Mouse (Mus musculus): ENCODE data around the gene Skor1.

Skor1 gene

DNA sequence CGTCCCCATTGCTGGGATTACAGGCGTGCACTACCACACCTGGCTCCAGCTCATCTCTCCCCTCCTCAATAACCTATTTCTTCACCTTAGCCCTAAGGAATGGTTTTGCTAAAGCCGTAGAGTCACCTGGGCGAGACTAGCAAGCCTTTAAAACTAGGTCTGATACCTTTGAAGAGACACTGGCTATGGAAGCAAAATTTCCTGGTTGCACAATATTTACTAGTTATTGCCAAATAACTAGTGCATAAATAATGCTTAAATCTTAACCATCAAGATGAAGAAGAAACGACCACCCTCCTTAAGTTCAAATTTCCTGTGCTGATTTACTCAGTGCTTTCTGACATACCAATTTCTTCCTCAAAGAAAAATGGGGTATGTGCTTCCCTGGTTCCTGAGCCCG lies 15.1 kb downstream of the Skor1 start:
- WGBS: 18% methylated on average over 6 of the region's 6 CpGs

DNA sequence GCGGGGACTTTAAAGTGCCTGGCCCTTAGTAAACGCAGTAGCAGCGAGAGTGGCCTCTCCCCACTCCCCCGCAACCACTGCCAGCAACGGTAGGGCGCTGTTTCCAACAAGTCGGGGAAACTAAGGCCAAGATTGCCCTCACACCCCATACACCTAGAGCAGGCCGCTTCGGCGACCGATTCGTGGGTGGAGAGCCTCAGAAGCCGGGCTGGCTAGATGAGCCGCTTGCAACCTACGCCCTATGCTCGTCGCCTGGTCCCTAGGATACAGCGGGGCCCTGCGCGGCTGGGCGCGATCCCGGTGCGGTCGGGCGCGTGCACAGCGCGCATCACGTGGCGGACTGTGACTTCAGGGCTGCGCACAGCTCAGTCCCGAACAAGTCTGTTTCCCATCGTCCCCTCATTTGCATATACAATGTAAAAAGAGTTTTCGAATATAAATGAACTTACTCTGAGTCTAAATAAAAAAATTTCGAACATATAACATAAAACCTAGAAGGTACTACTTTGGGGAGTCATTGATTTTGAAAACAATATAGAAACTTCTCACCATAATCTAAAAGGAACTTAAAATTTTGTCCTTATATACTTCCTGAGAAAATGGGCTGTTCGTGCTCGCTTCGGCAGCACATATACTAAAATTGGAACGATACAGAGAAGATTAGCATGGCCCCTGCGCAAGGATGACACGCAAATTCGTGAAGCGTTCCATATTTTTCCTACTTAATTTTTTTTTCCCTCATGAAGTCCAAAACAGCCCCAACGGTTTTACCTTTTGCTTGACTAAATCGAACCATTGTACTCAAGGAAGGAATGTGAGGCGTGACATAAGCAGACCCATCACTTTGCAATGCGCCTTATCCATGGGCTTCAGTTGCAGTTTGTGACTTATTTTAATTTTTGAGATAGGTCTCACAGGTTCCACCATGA lies 15.8 kb downstream of the Skor1 start:
- under 1% methylated on average over 48 of the region's 48 CpGs for WGBS

DNA sequence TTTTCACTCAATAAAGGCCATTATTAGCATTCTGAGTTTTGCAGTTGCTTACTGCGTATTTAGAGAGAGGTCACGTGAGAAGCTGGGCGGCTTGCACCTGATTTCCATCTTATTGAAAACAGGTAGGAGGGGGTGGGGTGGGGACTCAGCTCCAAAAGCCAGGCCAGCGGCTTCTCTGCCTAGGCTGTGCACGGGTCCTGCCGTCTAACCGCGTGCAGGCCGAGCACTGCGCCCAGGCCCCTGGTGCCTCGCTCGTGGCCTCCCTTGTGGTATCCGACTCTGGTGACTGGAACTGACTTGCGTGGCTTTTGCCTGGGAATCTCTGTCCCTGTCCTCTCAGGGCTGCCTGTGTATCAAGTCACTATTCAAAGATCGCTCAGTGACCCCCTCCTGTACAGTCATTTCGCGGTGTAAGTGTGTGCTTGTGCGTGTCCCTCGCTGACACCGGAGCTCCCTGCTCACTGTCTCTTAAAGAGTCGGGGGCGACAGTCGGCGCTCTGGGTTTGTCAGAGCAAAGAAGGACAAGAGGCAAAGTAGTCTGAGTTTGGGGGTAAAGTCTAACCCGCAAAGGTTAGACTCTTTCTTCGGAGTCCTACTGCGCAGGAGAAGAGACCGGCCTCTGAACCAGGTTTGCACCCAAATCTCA lies 16.7 kb downstream of the Skor1 start:
- 10% methylated on average over 28 of the region's 28 CpGs for WGBS

DNA sequence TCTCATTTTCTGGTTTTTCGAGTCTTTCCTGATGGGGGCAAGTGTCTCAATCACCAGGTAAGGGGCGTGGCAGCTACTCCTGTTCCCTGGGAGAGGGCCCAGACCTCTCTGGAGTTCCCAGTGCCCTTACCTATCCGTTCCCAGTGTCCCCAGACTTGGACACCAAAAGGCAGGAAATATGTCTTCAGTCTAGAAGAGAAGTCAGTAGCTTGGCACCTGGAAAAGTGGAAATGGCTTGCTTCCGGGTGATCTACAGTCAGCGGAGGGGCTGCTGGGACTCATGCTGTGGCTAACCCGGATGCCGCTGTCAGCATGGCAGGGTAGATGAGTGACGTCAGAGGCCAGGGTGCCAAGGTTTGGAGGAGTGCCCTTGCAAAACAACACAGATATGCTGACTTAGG lies 19.1 kb downstream of the Skor1 start:
- 87% methylated on average over 8 of the region's 8 CpGs for WGBS

DNA sequence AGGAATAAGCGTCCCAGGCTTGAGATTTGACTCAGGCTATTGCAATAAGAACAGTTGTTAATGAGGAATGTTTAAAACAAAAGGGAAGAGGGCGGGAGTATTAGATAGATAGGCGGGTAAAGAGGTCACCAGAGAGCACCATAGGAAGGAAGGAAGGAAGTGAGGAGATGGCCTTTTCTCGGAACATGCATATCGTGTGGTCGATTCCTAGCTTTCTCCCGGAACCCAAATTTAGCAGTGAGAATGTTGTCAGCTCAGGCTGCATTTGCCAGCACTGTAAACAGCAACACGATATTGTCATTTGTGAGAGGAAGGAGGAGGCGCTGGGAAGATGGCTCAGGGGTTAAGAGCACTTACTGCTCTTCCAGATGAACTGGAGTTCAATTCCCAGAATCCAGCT lies 24.2 kb downstream of the Skor1 start:
- 27% methylated on average over 9 of the region's 9 CpGs for WGBS

DNA sequence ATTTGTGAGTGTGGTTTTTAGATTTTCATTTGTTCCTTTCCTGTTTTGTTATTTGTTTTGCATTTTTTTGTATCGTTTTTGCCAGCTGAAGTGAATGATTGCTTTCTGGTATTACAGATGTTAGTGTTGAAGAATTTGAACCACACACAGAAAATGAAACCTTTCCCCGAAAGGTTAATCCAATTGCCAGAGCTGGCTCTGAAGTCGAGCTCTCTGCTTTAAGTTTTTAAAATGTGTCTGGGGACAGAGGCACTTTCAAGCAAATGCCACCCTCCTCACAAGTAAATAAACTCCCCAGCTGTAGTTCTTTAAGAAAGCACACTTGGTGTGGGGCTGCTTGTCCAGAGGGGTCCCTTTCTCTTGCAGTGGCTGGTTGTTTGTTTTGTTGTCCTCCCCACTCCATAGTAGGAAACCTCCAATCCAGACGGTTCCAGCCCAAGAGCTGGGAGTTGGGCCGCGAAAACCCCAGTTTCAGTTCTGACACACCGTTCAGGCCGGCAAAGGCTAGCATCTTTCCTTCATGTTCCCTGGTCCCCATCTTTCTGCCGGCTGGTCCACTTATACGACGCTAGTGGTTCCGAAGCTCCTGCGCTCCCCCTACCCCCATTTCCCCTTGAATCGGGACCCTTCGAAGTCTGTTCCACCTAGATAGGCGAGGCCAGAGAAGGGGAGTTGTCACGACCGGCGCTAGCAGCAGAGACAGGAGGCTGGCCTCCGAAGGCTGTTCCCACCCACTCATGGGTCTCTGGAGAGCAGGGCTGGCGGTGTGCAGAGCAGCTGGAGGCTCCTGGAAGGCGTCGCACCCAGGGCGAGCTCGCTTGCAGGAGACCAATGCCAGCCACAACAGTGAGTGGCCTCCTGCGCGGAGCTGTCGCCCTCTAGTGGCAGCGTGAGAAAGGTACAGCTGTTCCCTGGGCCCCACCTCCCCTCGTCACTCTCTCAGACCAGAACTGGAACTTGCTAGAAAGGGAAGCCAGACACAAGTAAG lies 25.0 kb downstream of the Skor1 start:
- 6% methylated on average over 30 of the region's 30 CpGs for WGBS

DNA sequence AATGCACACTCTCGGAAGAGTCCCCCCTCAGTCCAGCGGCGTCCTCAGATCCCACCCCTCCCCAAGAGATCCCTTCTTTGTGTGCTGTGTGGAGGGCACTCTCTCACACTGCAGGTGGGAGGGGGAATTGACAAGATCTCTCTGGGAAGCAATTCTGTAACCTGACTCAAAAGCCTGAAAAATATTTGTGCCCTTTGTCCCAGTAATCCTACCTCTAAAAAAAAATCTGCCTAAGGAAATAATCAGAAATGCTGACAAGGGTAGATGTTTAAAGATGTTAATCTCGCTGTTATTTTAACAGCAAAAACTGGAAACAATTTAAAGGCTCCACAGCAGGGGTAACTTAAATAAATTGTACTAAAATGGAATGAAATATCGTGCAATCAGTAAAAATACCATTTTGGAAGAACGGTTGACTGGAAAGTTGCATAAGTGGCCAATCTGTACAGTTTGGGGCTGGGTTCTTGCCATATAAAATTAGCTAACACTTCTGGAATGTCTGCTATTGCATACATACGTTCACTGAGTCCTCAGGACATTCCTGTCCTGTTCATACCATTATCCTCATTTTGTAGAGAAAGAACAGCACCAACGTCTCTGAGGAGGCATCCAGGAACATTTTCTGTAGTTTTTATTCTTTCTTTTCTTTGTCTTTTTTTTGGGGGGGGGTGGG lies 26.5 kb downstream of the Skor1 start:
- WGBS: 49% methylated on average over 8 of the region's 8 CpGs

DNA sequence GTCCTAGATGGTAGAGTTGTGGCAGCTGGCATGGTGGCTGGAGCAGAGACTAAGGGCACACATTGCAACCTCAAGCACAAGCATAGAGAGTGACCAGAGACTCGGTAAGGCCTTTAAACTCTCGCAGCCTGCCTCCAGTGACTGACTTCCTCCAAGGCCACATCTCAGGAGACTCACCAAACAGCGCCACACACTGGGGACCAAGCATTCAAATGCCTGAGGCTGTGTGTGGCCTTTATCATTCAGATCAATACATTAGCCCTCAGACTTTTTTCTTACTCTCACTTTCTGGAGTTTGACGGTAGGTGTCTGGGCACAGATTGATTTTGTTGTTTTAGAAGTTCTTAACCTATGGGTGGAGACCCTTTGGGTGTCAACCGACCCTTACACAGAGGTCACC lies 30.4 kb downstream of the Skor1 start:
- 87% methylated on average over 5 of the region's 5 CpGs for WGBS

DNA sequence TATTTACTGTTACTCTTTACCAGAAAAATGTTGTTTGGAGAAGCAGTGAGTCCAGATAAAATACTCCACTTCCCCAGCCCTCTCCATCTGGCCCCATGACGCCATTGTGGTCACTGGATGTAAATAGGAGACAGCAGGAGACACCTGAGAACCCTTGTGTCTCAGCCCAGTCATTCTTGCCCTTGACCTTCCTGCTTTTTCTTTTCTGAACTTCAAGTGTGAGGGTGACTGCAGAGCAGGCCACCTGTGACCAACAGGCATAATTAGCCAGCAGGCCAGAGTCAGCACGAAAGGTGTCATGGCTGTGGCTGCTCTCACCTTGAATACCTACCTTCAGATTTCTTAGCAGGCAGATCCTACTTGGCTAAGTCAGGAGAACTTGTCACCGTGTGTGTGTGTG lies 36.2 kb downstream of the Skor1 start:
- WGBS: 81% methylated on average over 3 of the region's 3 CpGs

DNA sequence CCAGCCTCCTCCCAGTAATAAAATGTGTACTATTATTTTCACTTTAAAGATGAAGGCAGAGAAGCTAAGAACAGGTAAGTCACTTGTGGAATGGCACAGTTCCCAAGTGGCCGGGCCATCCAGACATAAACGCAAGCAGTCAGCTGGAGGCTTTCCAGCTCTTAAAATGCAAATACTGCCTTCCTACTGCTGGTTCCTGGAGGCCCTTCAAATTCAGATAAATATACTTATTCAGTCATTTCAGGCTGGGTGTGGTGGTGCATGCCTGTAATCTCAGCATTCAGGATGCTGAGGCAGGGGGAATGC lies 39.0 kb downstream of the Skor1 start:
- WGBS: 14% methylated on average over 2 of the region's 2 CpGs

DNA sequence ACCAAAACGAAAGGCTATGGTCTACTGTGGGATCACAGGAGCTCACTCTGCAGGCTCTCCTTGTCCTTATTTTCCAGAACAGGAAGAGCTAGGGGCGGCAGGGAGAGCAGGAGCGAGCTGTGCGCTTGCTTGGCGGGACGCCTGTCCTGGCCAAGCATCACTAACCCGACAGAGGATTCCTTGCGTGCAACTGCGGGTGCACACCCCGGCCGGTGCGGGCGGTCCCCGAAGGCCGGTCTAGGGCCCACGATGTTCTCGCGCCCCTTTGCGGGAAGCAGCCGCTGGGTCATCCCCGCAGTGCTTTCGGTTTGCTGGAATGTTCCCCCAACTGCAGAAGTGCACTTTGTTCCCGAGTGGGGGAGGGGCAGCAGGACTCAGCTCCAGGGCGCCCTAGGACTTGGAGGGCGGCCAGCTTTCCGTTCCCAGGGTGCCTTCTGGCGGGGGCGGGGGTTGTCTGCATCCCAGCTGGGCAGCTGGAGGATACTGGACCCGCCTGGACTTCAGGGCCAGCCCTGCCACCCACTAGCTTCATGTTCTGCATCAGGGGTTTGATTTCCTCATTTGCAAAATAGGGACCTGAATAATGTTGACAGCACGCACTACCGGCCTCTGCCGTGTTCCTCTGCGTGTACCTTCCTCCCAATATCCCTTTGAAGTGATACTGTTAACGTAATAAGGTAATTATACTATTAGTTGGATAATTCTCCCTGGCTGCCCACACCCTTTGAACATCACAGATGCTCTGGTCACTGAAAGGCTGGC lies 39.6 kb downstream of the Skor1 start:
- 4% methylated on average over 34 of the region's 34 CpGs for WGBS

DNA sequence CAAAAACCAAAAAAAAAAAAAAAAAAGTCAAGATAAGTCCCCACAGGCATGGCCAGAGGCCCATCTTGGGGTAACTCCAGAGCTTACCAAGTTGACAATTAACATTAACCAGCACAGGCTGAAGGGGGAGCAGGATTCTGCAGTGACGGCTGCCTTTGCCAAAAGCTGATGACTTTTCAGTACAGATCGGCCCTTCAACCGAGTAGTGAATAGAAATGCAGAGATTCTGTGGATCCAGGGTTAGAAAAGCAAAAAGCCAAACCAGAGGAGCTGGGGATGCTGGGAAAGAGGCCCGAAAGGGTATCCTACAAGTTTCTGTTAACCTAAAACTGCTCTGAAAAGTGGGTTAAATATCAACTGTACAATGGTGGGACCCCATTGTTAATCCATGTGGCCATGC lies 40.2 kb downstream of the Skor1 start:
- WGBS: 40% methylated on average over 4 of the region's 4 CpGs

DNA sequence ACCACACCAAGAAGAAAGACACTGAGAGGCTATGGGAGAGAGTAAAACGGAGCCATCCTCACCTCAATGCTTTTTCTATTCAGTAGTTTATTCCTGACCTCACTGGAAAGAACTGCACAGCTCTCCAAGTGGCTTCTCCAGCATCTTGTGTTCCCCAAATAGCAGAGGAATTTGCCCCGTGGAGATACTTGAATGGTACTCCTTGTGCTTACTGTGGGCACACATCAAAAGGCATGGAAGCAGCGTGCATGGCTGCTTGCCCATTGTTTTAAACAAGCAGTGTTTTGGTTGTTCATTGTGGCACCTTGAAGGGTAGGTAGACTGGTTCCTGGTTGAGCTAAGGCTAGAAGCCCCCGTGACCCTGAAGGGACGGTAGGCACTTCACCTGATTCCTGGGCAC lies 48.1 kb downstream of the Skor1 start:
- WGBS: 75% methylated on average over 5 of the region's 5 CpGs

DNA sequence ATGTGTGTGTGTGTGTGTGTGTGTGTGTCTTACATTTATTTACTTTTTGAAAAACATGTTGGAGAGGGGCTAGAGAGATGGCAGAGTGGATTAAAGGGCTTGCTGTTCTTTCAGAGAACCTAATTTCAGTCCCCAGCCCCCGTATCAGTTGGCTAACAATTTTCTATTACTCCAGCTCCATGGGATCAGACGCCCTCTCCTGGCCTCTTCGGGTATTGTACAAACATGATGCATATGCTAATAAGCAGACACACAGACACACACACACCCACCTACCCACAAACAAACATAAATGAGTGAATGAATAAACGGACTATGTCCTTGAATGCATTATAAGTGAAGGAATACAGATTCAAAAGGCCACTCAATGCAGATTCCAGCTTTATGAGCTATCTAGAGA lies 49.4 kb downstream of the Skor1 start:
- WGBS: 91% methylated on average over 4 of the region's 4 CpGs

DNA sequence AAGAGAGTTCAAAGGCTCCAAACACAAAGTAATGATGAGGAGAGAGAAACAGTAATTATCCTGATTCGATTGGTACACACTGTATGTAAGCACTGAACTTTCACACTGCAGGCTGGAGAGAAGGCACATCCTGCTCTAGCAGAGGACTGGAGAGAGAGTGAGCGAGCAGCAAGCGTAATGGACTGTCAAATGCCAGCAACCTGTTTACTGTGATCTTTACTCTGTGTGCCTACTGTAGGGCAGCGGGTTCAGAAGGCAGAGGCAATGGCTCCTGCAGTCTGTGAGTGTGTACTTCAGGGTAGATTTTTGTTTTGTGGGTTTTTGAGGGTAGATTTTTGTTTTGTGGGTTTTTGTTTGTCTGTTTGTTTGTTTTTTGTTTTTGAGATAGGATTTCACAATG lies 49.9 kb downstream of the Skor1 start:
- 94% methylated on average over 4 of the region's 4 CpGs for WGBS

DNA sequence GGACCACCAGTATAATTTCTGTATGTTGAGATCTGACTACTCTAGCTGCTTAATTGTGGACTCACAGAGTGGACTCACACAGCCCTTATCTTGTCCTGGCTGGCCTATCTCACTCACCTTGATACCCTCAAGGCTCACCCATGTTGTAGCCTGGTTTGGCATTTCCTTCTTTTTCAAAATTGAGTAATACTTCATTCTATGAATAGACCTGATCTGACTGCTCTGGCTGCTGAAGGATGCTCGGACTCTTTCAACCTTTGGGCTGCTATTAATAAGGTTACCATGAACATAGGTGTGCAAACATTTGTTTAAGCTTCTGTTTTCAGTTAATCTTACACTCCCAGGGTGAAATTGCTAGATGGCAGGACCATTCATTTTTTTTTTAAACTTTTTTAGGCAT lies 51.6 kb downstream of the Skor1 start:
- 96% methylated on average over 1 of the region's 1 CpGs for WGBS

DNA sequence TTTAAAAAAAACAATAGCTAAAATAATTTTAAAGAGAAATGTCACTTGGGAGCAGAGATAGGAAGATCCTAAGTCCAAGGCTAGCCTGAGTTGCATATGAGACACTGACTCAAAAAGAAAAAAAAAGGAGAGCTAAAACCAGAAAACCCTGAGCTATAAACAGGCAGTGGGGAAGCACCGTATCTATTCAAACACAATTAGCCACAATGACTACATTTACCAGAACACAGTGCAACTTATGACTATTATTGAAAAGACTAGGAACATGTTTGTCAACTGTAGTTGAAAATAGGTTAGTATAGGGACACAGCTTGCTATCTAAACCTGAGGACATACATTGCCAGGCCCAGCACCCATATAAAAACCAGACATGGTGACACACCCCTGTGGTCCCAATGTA lies 54.7 kb downstream of the Skor1 start:
- WGBS: 69% methylated on average over 1 of the region's 1 CpGs

DNA sequence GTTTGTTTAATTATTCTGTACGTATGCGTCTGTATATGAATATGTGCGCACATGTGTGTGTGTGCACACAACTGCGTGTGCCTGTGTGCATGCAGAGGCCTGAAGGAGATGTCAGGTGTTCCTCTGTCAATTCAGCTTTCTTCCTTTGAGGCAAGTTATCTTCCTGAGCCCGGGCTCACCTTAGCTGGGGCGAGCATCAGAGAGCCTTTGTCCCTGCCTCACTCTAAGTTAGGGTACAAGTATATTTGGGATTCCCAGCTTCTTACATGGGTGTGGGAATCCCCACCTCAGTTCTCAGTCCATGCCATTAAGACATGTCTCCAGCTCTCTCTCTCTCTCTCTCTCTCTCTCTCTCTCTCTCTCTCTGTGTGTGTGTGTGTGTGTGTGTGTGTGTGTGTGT lies 56.2 kb downstream of the Skor1 start:
- WGBS: 9% methylated on average over 6 of the region's 6 CpGs

DNA sequence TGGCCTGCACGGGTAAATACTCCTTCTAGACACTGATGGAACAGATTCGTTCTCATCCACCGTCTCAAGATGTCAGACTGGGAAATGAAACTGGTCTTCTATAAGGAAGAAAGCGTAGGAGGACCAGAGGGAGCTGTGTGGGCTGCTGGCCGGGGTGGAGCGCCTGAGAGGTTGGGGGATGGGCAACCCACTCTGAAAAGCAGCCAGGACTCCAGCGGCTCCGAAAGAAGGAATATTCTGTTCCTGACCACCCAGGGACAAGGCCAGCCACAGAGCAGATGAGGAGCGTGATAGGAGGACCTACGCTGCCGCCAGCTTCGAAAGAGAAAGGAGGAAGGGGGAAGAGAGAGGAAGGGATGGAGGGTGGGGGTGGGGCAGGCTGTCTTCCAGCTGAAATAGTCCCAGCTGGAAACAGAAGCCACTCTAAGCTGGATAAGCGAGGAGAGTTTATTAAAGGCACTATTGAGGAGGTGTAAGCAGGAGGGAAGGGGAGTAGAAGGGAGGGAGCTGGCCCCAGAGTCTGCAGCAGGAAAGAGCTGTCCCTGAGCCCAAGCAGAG lies 56.7 kb downstream of the Skor1 start:
- WGBS: 6% methylated on average over 13 of the region's 13 CpGs

DNA sequence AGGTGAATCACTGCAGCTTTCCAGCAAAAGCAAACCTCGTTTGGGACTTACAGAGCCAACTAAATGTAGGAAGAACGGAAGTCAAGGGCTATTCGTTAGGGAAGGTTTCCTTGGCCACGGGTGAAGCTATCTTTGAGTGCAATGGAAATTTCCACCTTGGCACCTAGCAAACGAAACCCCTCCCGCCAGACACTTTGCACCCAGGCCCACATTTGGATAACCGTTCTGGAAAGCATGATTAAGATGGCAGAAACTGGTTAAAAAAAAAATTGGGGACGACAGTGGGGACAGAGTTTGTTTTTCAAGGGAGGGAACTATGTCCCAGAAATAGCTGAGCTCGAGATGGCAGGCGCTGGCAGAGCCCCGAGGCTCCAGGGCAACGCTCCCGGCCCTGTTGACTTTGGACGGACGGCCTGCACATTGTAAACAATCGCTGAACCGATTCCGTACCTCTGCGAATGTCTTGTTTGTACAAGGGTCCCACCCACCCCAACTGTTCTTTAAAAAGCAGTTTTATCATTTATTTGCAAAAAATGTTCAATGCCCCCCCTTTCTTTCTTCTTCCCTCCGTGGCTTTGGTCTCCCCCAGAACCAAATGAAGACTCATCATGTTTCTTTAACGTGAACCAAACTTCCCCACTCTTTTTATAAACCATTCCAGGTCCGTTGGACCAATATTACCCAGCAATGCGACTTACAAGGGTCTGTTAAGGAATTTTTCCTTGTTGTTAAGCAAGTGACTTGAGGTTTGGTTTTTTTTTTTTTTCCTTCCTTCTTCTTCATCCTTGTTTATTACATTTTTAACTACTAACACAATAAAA lies 57.5 kb downstream of the Skor1 start:
- 28% methylated on average over 23 of the region's 23 CpGs for WGBS

All from cerebral cortex, adult 2 months (tissue).